Mouse (Mus musculus) ES-Bruce4 (cell line): ENCODE data around the gene Fancc. TPM values are rescaled to one million over a fixed set of nuclear protein-coding genes. Genes with fewer than 3 reads are reported as not detected.

Experiments
- H3K27ac ChIP-seq: 2 replicates; pipeline ENCODE4 v1.5.1; 2012; ENCODE audit warnings: low read length, inconsistent platforms; ENCODE audit not compliant: insufficient read depth
- H3K27me3 ChIP-seq: 2 replicates; pipeline ENCODE4 v1.6.1; 2012; ENCODE audit warnings: mild to moderate bottlenecking, low read length, inconsistent platforms; ENCODE audit not compliant: control insufficient read depth, poor library complexity, insufficient read depth, severe bottlenecking
- H3K36me3 ChIP-seq: 2 replicates; pipeline ENCODE4 v1.6.1; 2012; ENCODE audit warnings: inconsistent platforms, mild to moderate bottlenecking, low read length, moderate library complexity; ENCODE audit not compliant: control insufficient read depth, poor library complexity, insufficient read depth, severe bottlenecking
- H3K4me1 ChIP-seq: one replicate; pipeline ENCODE4 v1.8.1; 2011; ENCODE audit warnings: low read length; ENCODE audit not compliant: control insufficient read depth, insufficient read depth
- H3K4me3 ChIP-seq: 2 replicates; pipeline ENCODE4 v1.5.1; 2011; ENCODE audit warnings: low read depth, mild to moderate bottlenecking, low read length
- H3K9ac ChIP-seq: 2 replicates; pipeline ENCODE4 v1.6.1; 2012; ENCODE audit warnings: low read depth, mild to moderate bottlenecking, inconsistent platforms; ENCODE audit not compliant: poor library complexity, severe bottlenecking
- H3K9me3 ChIP-seq: replicated peaks from 2 replicates; pipeline ENCODE4 v1.6.1; 2012; ENCODE audit warnings: mild to moderate bottlenecking, low read length, inconsistent platforms; ENCODE audit not compliant: control insufficient read depth, poor library complexity, insufficient read depth, severe bottlenecking
- CTCF ChIP-seq: IDR thresholded peaks from one replicate; pipeline ENCODE4 v1.8.1; 2011; ENCODE audit warnings: low read depth, low read length
- EP300 ChIP-seq: IDR thresholded peaks from 2 replicates; pipeline ENCODE4 v1.6.1; 2011; ENCODE audit warnings: low read depth, low read length; ENCODE audit not compliant: insufficient read depth
- POLR2A ChIP-seq: IDR thresholded peaks from one replicate; pipeline ENCODE4 v1.8.1; 2011; ENCODE audit warnings: low read length; ENCODE audit not compliant: insufficient read depth
- polyA plus RNA-seq: library from polyadenylated mRNA; stranded (reverse); fragments of >200 nt; gene quantifications from 2 replicates; pipeline ENCODE4 v1.2.4, GENCODE M21; 2011; ENCODE audit warnings: low read depth; ENCODE audit not compliant: missing spikeins, insufficient read depth, insufficient read length

Fancc gene
- polyA plus RNA-seq, 1 experiment = 13.3 TPM

DNA sequence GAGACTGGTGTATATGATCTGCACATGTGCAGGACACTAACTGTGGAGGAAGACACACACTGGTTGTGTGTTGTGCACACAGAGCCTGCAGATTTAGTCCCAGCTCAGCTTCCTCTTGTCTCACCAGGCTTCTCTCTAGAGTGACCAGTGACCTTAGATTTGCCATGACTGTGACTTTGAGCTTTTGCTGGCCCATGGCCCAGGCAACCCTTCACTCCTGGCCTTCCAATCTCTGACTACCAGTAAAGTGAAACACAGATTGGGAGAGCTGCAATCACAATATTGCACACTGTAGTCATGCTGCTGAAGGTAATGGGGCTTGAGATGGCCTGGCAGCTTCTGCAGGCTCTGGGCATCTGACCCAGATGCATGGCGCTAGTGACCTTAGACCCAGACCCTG, 183.8 kb downstream of the Fancc start:
- TF ChIP-seq CTCF (no peak), EP300 (no peak), POLR2A (no peak)

DNA sequence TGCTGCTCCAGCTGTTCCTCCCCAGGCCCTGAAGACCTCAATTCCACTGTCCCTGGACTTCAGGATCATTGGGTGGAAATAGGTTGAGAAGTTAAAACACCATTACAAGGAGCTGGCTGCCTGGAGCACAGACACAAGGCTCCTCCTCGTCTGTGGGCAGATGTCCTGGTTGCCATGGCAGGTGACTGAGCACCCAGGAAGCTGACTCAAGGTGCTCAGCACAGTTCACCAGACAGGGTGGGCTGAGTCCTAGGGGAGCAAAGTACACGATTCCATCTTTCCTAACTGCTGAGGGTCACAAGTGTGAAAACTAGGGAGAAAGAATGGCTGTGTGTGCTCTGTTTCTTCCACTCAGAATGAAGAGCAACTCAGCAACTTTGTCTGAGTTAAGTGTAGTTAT, 185.9 kb downstream of the Fancc start:
- Histone ChIP-seq H3K9ac (no peak overlapping the region), H3K4me3 (no peak overlapping the region), H3K27ac (no peak overlapping the region), H3K4me1 (peaks cover 3% of the 10 kb centered on the region), H3K36me3 (no peaks in the 10 kb centered on the region), H3K9me3 (no peaks in the 10 kb centered on the region), H3K27me3 (no peaks in the 10 kb centered on the region)
- TF ChIP-seq POLR2A (no peak), CTCF (no peak), EP300 (no peak)

More for the DNA sequence above, 183.8 kb downstream of the Fancc start:
- Histone ChIP-seq H3K4me3 (no peak overlapping the region), H3K4me1 (no peaks in the 10 kb centered on the region), H3K27ac (no peak overlapping the region), H3K27me3 (no peaks in the 10 kb centered on the region), H3K36me3 (no peaks in the 10 kb centered on the region), H3K9ac (no peak overlapping the region), H3K9me3 (no peaks in the 10 kb centered on the region)

DNA sequence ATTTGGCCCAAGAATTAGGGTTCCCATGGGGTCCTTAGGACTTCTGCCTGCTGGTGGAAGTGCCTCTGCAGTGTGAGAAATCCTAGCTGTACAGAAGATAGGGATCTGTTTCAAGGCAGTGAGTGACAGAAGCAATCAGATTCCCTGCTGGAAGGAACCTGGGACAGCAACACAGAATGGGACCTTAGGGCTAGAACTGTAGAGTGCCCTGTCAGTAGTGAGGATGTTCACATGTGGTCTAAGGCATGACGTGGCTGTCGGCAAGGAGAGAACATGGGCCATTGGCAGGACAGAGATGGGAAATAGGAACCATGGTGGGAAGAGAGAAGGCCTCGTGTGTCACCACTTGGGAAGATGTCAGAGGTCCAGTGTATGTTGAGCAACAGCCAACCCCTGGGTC, 187.5 kb downstream of the Fancc start:
- Histone ChIP-seq H3K27me3 (no peaks in the 10 kb centered on the region), H3K9ac (no peak overlapping the region), H3K9me3 (no peaks in the 10 kb centered on the region), H3K27ac (no peak overlapping the region), H3K4me3 (no peak overlapping the region), H3K36me3 (no peaks in the 10 kb centered on the region), H3K4me1 (peaks cover 3% of the 10 kb centered on the region)
- no peak for TF ChIP-seq CTCF
- TF ChIP-seq POLR2A = no peak
- no peak for TF ChIP-seq EP300

DNA sequence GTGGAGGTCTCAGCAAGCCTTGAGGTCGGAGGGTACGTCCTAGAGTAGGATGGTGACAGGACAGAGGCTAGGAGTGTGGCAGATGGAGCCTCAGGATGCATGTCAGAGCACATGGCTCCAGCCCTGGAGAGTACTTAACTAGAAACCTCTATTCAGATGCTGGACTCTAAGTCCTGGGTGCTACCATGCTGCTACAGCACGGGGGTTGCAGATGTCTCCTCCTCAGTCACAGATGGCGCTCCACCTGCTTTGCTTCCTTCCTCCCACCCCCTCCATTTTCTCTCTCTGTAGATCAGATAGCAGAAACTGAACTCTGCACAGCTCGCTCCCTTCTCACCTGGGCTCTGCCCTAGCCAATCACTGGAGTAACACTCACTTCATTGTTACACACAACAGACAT, 190.3 kb downstream of the Fancc start:
- Histone ChIP-seq H3K27me3 (no peaks in the 10 kb centered on the region), H3K9ac (no peak overlapping the region), H3K9me3 (no peaks in the 10 kb centered on the region), H3K36me3 (no peaks in the 10 kb centered on the region), H3K4me1 (peaks cover 4% of the 10 kb centered on the region), H3K27ac (no peak overlapping the region), H3K4me3 (no peak overlapping the region)
- TF ChIP-seq CTCF (no peak), POLR2A (no peak), EP300 (no peak)

DNA sequence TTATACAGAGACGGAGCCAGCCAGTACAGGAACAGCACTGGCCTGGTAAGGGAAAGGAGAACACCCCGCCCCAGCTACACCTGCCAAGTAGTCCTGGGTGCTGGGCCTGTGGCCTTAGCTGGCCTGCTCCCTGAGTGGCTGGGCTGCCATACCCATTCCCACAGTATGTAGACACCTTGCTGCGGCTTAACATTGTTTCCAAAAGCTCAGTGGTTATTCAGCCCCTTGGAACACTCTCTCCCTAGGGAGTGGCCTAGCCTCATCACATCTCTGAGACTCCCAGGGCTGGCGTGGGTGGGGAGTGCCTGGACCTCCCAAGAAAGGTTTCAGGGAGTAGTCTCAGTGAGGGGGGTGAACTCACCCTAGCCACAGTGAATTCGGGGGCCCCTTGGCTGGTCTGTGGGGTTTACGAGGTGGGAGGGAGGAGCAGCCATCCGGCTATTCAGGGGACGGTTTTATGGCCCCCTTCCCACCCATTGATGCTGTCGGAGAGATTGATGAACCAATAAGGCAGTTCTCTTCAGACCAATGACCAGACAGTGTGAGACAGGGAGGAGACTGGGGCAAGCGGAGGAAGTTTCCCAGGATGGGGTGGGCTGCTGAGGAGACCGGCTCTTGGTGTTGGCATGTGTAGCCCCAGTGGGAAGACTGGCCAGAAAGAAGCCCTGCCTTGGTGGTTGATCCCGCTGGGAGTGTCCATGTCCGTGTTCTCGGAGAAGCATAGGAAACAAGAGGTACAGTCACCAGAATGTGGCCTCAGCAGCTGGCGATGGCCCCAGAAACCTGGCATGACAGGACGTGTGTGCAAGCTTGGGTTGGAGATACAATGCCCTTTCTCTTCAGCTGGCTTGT, 191.7 kb downstream of the Fancc start:
- peaks cover 5% of the 10 kb centered on the region for H3K4me1 ChIP-seq
- H3K27me3 ChIP-seq = no peaks in the 10 kb centered on the region
- H3K27ac ChIP-seq = no peak overlapping the region
- H3K36me3 ChIP-seq = no peaks in the 10 kb centered on the region
- no peaks in the 10 kb centered on the region for H3K9me3 ChIP-seq
- H3K4me3 ChIP-seq = no peak overlapping the region
- TF ChIP-seq CTCF (no peak), EP300 (no peak), POLR2A (no peak)
- H3K9ac ChIP-seq = no peak overlapping the region

DNA sequence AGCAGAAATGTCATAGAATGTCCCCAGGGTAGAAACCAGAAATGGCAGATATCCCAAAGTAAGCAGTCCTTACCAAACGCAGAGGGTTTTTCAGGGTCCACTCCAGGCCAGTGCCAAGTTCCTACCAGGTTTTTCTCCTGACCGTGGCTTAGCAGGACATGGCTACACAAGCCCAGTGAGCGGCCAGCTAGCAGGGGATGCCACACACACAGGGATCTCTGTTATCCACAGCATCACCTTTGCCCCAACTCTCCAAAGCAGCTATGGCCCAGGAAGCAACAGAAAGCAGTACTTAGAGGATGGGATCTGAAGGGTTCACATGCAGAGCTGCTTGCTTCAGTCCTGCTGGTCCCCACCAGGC, 192.3 kb downstream of the Fancc start:
- Histone ChIP-seq H3K27ac (no peak overlapping the region), H3K4me1 (peaks cover 10% of the 10 kb centered on the region), H3K9me3 (no peaks in the 10 kb centered on the region), H3K9ac (no peak overlapping the region), H3K36me3 (peaks cover 3% of the 10 kb centered on the region; the same call in 1 of the 2 replicates), H3K27me3 (no peaks in the 10 kb centered on the region), H3K4me3 (no peak overlapping the region)
- no peak for TF ChIP-seq POLR2A
- no peak for TF ChIP-seq EP300
- no peak for TF ChIP-seq CTCF
